Mouse (Mus musculus) heart, postnatal 25 days (tissue): ENCODE data around the gene Tex48. TPM values are rescaled to one million over a fixed set of nuclear protein-coding genes. Genes with fewer than 3 reads are reported as not detected.

Source experiments
- DNase-seq: peaks from one replicate; pipeline ENCODE4 v3.0.0; 2022; ENCODE audit warnings: low spot score
- intact Hi-C: fragments of 180-260 bp; cut with DNase I; formaldehyde crosslinking; loops from one replicate; pipeline ENCODE4 v1.15.1; 2025
- total RNA-seq, 2 experiments: library from RNA; stranded (reverse); gene quantifications; 2 replicates each; pipeline ENCODE4 v1.2.3; 2021

Tex48 gene
- total RNA-seq, 2 experiments from 2014 or later: not detected

DNA sequence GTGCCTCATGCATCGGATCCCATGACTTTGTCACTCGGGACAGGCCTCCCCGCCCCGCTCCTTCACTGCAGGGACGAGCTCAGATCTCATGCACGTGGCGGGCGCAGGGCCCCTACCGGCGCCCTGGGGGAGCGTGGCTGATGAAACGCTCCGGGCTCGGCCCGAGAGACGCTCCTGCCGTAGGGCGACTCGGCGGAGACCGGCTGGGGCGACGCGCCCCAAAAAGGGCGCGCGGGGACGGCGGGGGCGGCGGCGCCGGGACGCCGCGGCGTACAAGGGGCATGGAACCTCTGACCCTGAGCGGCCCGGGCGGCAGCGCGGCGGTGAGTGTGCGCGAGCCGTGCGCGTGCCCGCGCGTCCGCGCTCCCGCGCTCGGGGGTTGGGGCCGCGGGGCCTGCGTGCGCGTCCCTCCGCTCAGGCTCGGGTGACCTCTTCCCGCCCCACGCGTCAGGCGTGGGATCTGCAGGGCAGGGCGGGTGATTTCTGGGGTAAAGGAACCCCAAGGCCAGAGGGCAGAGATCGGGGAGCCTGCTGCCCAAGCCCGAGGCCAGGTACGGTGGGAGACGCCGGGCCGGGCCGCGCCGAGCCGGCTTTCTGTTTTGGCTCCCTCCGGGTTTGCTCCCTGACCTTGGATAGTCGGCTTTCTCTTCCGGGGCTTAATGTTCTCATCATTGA, 63.7 kb downstream of the Tex48 start, which contains the start of gene Tmem268:
Gene Tmem268 (plus strand): TSS at position 375 of the 675 bp plus-strand sequence.
- intact Hi-C loops: no loop called here
- DNase-seq: peak; percentile 69

DNA sequence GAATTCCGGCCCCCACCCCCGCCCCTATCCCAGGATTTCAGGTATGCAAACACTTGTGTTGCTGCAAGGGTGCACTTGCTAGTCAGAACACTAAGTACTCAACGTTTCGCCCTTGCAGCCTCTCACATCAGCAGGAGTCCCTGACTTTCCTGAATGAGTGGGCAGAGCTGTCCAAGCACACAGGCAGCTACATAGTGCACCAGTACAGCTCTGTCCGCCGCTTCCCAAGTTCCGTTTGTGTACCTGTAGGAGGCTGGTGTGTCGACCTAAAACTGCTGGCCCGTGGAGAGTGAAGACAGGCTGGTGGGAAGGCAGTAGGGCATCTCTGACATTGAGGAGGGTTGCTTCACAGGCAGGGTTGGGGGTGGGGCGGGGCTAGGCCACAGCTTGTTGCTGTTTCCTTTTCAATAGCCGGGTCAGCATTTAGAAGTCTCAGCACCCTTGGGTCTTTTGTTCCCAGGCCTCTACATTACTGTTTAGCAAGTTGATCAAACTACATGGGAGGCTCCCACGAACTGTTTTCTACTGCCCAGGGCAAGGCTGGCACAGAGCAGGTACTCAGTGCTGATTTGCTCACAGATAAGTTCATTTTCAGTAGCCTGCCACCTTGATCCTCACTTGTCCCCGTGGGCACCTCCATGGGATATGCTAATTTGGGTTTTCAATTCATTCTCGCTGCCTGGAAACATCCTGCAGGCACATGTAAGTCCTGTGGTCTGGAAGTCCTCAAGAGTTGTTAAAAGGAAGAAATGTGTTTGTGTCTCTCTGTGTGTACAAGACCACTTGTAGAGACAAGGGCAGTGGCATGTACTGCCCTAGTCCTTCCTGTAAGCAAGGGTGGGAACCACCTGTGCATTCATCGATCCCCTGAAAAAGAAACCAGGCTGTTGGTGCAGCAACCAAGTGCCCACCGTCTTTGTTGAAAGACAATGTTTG, 64.8 kb downstream of the Tex48 start:
- intact Hi-C loops: no loop called here

More for the DNA sequence above, 64.8 kb downstream of the Tex48 start:
- DNase-seq: no peak

Other genes starting within 250 kb of the Tex48 start
- 1 to 10 TPM; 3.5 to 3.7 TPM for gene Akna, start 219.1 kb downstream of the Tex48 start, total RNA-seq
- gene Whrn, start 126.4 kb downstream of the Tex48 start, total RNA-seq: 10 to 100 TPM; 36.9 to 41.9 TPM
- 100 to 1,000 TPM; 144 to 162 TPM for gene Atp6v1g1, start 77.7 kb downstream of the Tex48 start, total RNA-seq
- gene Tmem268, start 63.6 kb downstream of the Tex48 start, total RNA-seq: 10 to 100 TPM in 1 of 2 experiments, 1 to 10 TPM in 1; 9.8 to 10.9 TPM
- not detected for gene Gm11213, start 17.2 kb downstream of the Tex48 start, total RNA-seq
- not detected for gene Gm11214, start 41.0 kb upstream of the Tex48 start, total RNA-seq
- gene Tnfsf15, start 122.7 kb upstream of the Tex48 start, total RNA-seq: not detected
- not detected for gene Tnfsf8, start 238.9 kb upstream of the Tex48 start, total RNA-seq